In the genomic region with DNA sequence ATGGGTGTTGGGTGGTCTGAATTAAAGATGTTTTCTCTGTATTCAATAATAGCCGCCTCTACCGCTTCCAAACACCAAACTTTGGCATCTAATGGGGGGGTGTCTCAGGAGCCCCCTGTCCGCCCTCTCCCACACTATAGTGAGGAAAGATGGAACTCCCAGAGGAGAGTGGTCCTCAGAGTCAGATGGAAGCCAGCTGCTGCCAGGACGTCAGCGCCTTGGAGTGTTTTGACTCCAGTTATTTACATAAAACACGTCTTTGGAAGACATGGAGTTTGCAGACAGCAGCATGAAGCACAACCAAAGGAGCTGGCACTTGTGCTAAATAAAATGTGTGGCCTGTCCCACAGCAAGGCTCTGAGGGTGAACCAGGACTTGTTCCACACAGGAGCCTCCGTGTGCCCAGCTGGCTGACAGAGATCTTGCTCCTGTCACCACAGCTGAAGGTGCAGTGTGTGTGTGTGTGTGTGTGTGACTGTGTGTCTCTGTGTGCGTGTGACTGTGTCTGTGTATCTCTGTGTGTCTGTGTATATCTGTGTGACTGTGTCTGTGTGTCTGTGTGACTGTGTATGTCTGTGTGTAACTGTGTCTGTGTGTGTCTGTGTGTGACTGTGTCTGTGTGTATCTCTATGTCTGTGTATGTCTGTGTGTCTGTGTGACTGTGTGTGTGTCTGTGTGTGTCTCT, we compare ENCODE assay signal across 18 mouse cellular contexts. TPM values are rescaled to one million over a fixed set of nuclear protein-coding genes. Genes with fewer than 3 reads are reported as not detected.
DNase-seq lines count a peak whose midpoint lies in the region; ATAC-seq and TF ChIP-seq lines count a peak whose summit lies in the region.
"Had no signal": no experiment of that assay in that cellular context is flagged by ENCODE, and none has a peak within 500 bp of the region (broad histone marks: within the 10 kb centered on the region; RNA-seq: fewer than 3 reads in every experiment).

No protein-coding gene starts in this region.

- H3K4me2 ChIP-seq in heart, embryonic 12.5 days: no peak overlapping the region
- H3K4me2 ChIP-seq in kidney, postnatal 0 days (ENCODE audit: low read length): no peak overlapping the region
- H3K4me2 ChIP-seq in kidney, embryonic 14.5 days (replicated peaks; ENCODE audit: low read depth, low read length): no peak overlapping the region
- H3K4me2 ChIP-seq in lung, embryonic 16.5 days (ENCODE audit: low read depth, low read length): no peak overlapping the region
- H3K4me2 ChIP-seq: embryonic facial prominence, embryonic 15.5 days; hindbrain, embryonic 14.5 days; liver, embryonic 15.5 days had no signal

- DNase-seq in heart, adult 18-20 months: no peak
- no peak for DNase-seq in kidney, postnatal 0 days (ENCODE audit: low spot score)
- no peak for DNase-seq in lung, adult 2 months
- DNase-seq in adrenal gland, adult 2 months: no peak
- DNase-seq: adrenal gland, postnatal 10 days; cerebellum, adult 11 months; embryo, embryonic 11 days; gastrocnemius, adult 2 months; kidney, adult 2 months; thymus, adult 18-20 months had no signal

- 34% methylated on average over 8 of the region's 8 CpGs for WGBS in heart, embryonic 12.5 days
- 54% methylated on average over 8 of the region's 8 CpGs for WGBS in kidney, postnatal 0 days
- WGBS in kidney, embryonic 14.5 days: 48% methylated on average over 8 of the region's 8 CpGs
- 42% methylated on average over 8 of the region's 8 CpGs for WGBS in lung, embryonic 16.5 days
- WGBS in lung, adult 2 months: 64% methylated on average over 8 of the region's 8 CpGs

- TF ChIP-seq CTCF in kidney, postnatal 0 days (IDR thresholded peaks at IDR 0.05; ENCODE audit: low read depth): no peak
- no peak for TF ChIP-seq CTCF in lung, adult 2 months (IDR thresholded peaks at IDR 0.05; ENCODE audit: insufficient read depth, low read length)

- peaks cover 17% of the 10 kb centered on the region for H3K27me3 ChIP-seq in heart, embryonic 12.5 days (replicated peaks)
- no peaks in the 10 kb centered on the region for H3K27me3 ChIP-seq in kidney, postnatal 0 days (ENCODE audit: insufficient read depth, low read length)
- no peaks in the 10 kb centered on the region for H3K27me3 ChIP-seq in kidney, embryonic 14.5 days (ENCODE audit: control insufficient read depth, insufficient read depth, low read length)
- H3K27me3 ChIP-seq in lung, embryonic 16.5 days (ENCODE audit: control insufficient read depth, insufficient read depth, low read depth, low read length): no peaks in the 10 kb centered on the region
- H3K27me3 ChIP-seq: embryonic facial prominence, embryonic 15.5 days; liver, embryonic 15.5 days had no signal

- peaks cover 30% of the 10 kb centered on the region for H3K4me1 ChIP-seq in heart, embryonic 12.5 days (replicated peaks)
- no peaks in the 10 kb centered on the region for H3K4me1 ChIP-seq in kidney, postnatal 0 days (replicated peaks; ENCODE audit: insufficient read depth, low read length)
- peaks cover 5% of the 10 kb centered on the region; the same call in 1 of the 2 replicates for H3K4me1 ChIP-seq in kidney, embryonic 14.5 days (ENCODE audit: control insufficient read depth, insufficient read depth, low read length)
- peaks cover 17% of the 10 kb centered on the region for H3K4me1 ChIP-seq in lung, embryonic 16.5 days (replicated peaks; ENCODE audit: control insufficient read depth, insufficient read depth, low read length)
- no peaks in the 10 kb centered on the region; the same call in 1 of the 2 replicates for H3K4me1 ChIP-seq in lung, adult 2 months (ENCODE audit: control insufficient read depth, insufficient read depth, low read length)

- peak overlapping the region; percentile 79 for H3K27ac ChIP-seq in heart, embryonic 12.5 days (ENCODE audit: poor library complexity, severe bottlenecking)
- no peak overlapping the region for H3K27ac ChIP-seq in kidney, postnatal 0 days
- no peak overlapping the region for H3K27ac ChIP-seq in kidney, embryonic 14.5 days (ENCODE audit: low read depth, low read length)
- H3K27ac ChIP-seq in lung, embryonic 16.5 days (ENCODE audit: low read length): peak overlapping the region; percentile 34; the same call in 1 of the 2 replicates
- H3K27ac ChIP-seq: embryonic facial prominence, embryonic 15.5 days; forebrain, embryonic 10.5 days; gastrocnemius, adult 2 months; hindbrain, embryonic 14.5 days; liver, embryonic 15.5 days had no signal

- no peaks in the 10 kb centered on the region for H3K36me3 ChIP-seq in heart, embryonic 12.5 days
- H3K36me3 ChIP-seq in kidney, postnatal 0 days (ENCODE audit: insufficient read depth, low read length): 0 out of 2 replicates have a peak, but pooled peaks cover 6% of the 10 kb centered on the region
- no peaks in the 10 kb centered on the region for H3K36me3 ChIP-seq in kidney, embryonic 14.5 days (ENCODE audit: control insufficient read depth, insufficient read depth, low read length)
- no peaks in the 10 kb centered on the region for H3K36me3 ChIP-seq in lung, embryonic 16.5 days (ENCODE audit: control insufficient read depth, insufficient read depth, low read length)
- H3K36me3 ChIP-seq: forebrain, embryonic 10.5 days; liver, embryonic 15.5 days had no signal

- H3K9ac ChIP-seq in heart, embryonic 12.5 days: peak overlapping the region; percentile 28; the same call in 1 of the 2 replicates
- 0 out of 2 replicates have a peak overlapping the region, but pooled peaks have one; percentile 13 for H3K9ac ChIP-seq in kidney, postnatal 0 days (ENCODE audit: low read depth, low read length)
- H3K9ac ChIP-seq in kidney, embryonic 14.5 days (ENCODE audit: low read depth, low read length): no peak overlapping the region
- H3K9ac ChIP-seq in lung, embryonic 16.5 days (ENCODE audit: low read length): no peak overlapping the region
- H3K9ac ChIP-seq: embryonic facial prominence, embryonic 15.5 days; hindbrain, embryonic 14.5 days; liver, embryonic 15.5 days had no signal

- no peak for TF ChIP-seq POLR2A in lung, adult 2 months (IDR thresholded peaks at IDR 0.05; ENCODE audit: borderline replicate concordance, extremely low read depth, low read depth, low read length)

- H3K4me3 ChIP-seq in heart, embryonic 12.5 days: no peak overlapping the region
- no peak overlapping the region for H3K4me3 ChIP-seq in kidney, postnatal 0 days (replicated peaks; ENCODE audit: low read depth, low read length)
- H3K4me3 ChIP-seq in kidney, embryonic 14.5 days (ENCODE audit: low read length): no peak overlapping the region
- H3K4me3 ChIP-seq in lung, embryonic 16.5 days (ENCODE audit: low read length): no peak overlapping the region
- no peak overlapping the region for H3K4me3 ChIP-seq in lung, adult 2 months (replicated peaks; ENCODE audit: extremely low read depth, low read depth, low read length)
- H3K4me3 ChIP-seq: embryonic facial prominence, embryonic 15.5 days; forebrain, embryonic 10.5 days; gastrocnemius, adult 2 months; liver, embryonic 15.5 days had no signal

- H3K9me3 ChIP-seq in heart, embryonic 12.5 days (replicated peaks): peaks cover 13% of the 10 kb centered on the region
- H3K9me3 ChIP-seq in kidney, postnatal 0 days (replicated peaks; ENCODE audit: low read length): no peaks in the 10 kb centered on the region
- peaks cover 8% of the 10 kb centered on the region; the same call in 1 of the 2 replicates for H3K9me3 ChIP-seq in kidney, embryonic 14.5 days (ENCODE audit: control insufficient read depth, low read length)
- H3K9me3 ChIP-seq in lung, embryonic 16.5 days (ENCODE audit: control insufficient read depth, low read length): peaks cover 3% of the 10 kb centered on the region
- H3K9me3 ChIP-seq: embryonic facial prominence, embryonic 15.5 days; liver, embryonic 15.5 days had no signal

- 0 out of 2 replicates have a peak, but pooled peaks have one; percentile 23 for ATAC-seq in heart, embryonic 12.5 days (ENCODE audit: insufficient number of reproducible peaks, low FRiP score)
- ATAC-seq in kidney, postnatal 0 days (replicated peaks; ENCODE audit: low FRiP score, low read depth): no peak
- no peak for ATAC-seq in kidney, embryonic 14.5 days (ENCODE audit: low FRiP score, low TSS enrichment)
- ATAC-seq in lung, embryonic 16.5 days (ENCODE audit: low read depth): peak; percentile 73
- ATAC-seq in megakaryocyte progenitor cell, adult 5-6 weeks (replicated peaks; ENCODE audit: poor library complexity): peak; percentile 43

RNA-seq across cellular contexts. Expression of a gene that starts 20.2 kb away (rescaled TPM):
- polyA plus RNA-seq in heart, embryonic 12.5 days (2016; fragmentation: Nextera tagmentation; extraction: Ambion mirVana): 27.4 and 27.8 TPM in 2 replicates
- total RNA-seq in heart, adult 18-20 months (2021): 10 to 100 TPM; 19.3 to 26.3 TPM
- 24.5 and 24.7 TPM in 2 replicates for polyA plus RNA-seq in kidney, postnatal 0 days (2015; fragmentation: Nextera tagmentation; extraction: Ambion mirVana)
- polyA plus RNA-seq in kidney, embryonic 14.5 days (2014; fragmentation: Nextera tagmentation; extraction: Ambion mirVana): 32.2 and 34.1 TPM in 2 replicates
- polyA plus RNA-seq in lung, embryonic 16.5 days (2015; fragmentation: Nextera tagmentation; extraction: Ambion mirVana): 44.2 and 48.5 TPM in 2 replicates
- polyA plus RNA-seq in lung, adult 2 months (2012; rRNA removed): 254 and 294 TPM in 2 replicates
- total RNA-seq in megakaryocyte progenitor cell, adult 5-6 weeks (2015): 22.1 and 29.2 TPM in 2 replicates
- 12.6 and 14.0 TPM in 2 replicates for total RNA-seq in megakaryocyte progenitor cell, adult 5-6 weeks (2017)
- 10 to 100 TPM; 52.5 to 65.1 TPM for total RNA-seq in adrenal gland, adult 2 months (2021)
- 256 and 263 TPM in 2 replicates for polyA plus RNA-seq in adrenal gland, adult 2 months (2012; rRNA removed)

RNA-seq across cellular contexts. Expression of a gene that starts 45.9 kb away (rescaled TPM):
- polyA plus RNA-seq in heart, embryonic 12.5 days (2016; fragmentation: Nextera tagmentation; extraction: Ambion mirVana): 1.4 and 1.6 TPM in 2 replicates
- 1 to 10 TPM; 2.4 to 3.4 TPM for total RNA-seq in heart, adult 18-20 months (2021)
- 20.6 and 22.5 TPM in 2 replicates for polyA plus RNA-seq in kidney, postnatal 0 days (2015; fragmentation: Nextera tagmentation; extraction: Ambion mirVana)
- 1.4 and 2.8 TPM in 2 replicates for polyA plus RNA-seq in kidney, embryonic 14.5 days (2014; fragmentation: Nextera tagmentation; extraction: Ambion mirVana)
- 1.6 and 1.7 TPM in 2 replicates for polyA plus RNA-seq in lung, embryonic 16.5 days (2015; fragmentation: Nextera tagmentation; extraction: Ambion mirVana)
- polyA plus RNA-seq in lung, adult 2 months (2012; rRNA removed): 4.0 and 6.3 TPM in 2 replicates
- 5.3 and 7.9 TPM in 2 replicates for total RNA-seq in megakaryocyte progenitor cell, adult 5-6 weeks (2015)
- 1.7 and 1.9 TPM in 2 replicates for total RNA-seq in megakaryocyte progenitor cell, adult 5-6 weeks (2017)
- total RNA-seq in adrenal gland, adult 2 months (2021): 10 to 100 TPM in 1 of 2 experiments, 1 to 10 TPM in 1; 6.6 to 17.1 TPM
- polyA plus RNA-seq in adrenal gland, adult 2 months (2012; rRNA removed): 2.7 and 5.8 TPM in 2 replicates

Comparison
In these comparisons a context has a peak if more than half of its experiments do, and no peak if none do; other contexts are left out.
1. H3K9ac ChIP-seq: peak in heart, embryonic 12.5 days (single experiment) and kidney, postnatal 0 days (single experiment); none in kidney, embryonic 14.5 days (single experiment) and lung, embryonic 16.5 days (single experiment).
2. ATAC-seq: peak in heart, embryonic 12.5 days (single experiment), lung, embryonic 16.5 days (single experiment) and megakaryocyte progenitor cell, adult 5-6 weeks (single experiment); none in kidney, postnatal 0 days (single experiment) and kidney, embryonic 14.5 days (single experiment).
3. H3K27ac ChIP-seq: peak in heart, embryonic 12.5 days (single experiment) and lung, embryonic 16.5 days (single experiment); none in kidney, postnatal 0 days (single experiment) and kidney, embryonic 14.5 days (single experiment).